Mouse (Mus musculus) lung, embryonic 14.5 days (tissue): ENCODE data around the gene Rhbg. TPM values are rescaled to one million over a fixed set of nuclear protein-coding genes. Genes with fewer than 3 reads are reported as not detected.

ENCODE experiments used
- ATAC-seq: fragments of 200-750 bp; cut with Nextera tagmentation; 2 replicates; pipeline ENCODE4 v1.8.0; 2017; ENCODE audit warnings: mild to moderate bottlenecking, moderate TSS enrichment, moderate library complexity; ENCODE audit not compliant: insufficient read depth
- DNase-seq: peaks from one replicate; pipeline ENCODE4 v3.0.0-alpha.2; 2015
- H3K27ac ChIP-seq: fragments of 300-500 bp; sonication (generic); 2 replicates; pipeline ENCODE4 v1.5.1; 2014; ENCODE audit warnings: low read depth, mild to moderate bottlenecking, moderate library complexity
- H3K27me3 ChIP-seq: fragments of 300-500 bp; sonication (generic); 2 replicates; pipeline ENCODE4 v1.6.1; 2014; ENCODE audit warnings: low read length, control low read depth; ENCODE audit not compliant: insufficient read depth
- H3K36me3 ChIP-seq: fragments of 300-500 bp; sonication (generic); 2 replicates; pipeline ENCODE4 v1.6.1; 2014; ENCODE audit warnings: control low read depth; ENCODE audit not compliant: insufficient read depth
- H3K4me1 ChIP-seq: fragments of 300-500 bp; sonication (generic); 2 replicates; pipeline ENCODE4 v1.6.1; 2014; ENCODE audit warnings: antibody characterized with exemption, control low read depth; ENCODE audit not compliant: insufficient read depth
- H3K4me2 ChIP-seq: fragments of 300-500 bp; sonication (generic); 2 replicates; pipeline ENCODE4 v1.6.1; 2014; ENCODE audit warnings: mild to moderate bottlenecking
- H3K4me3 ChIP-seq: fragments of 300-500 bp; sonication (generic); 2 replicates; pipeline ENCODE4 v1.5.1; 2014; ENCODE audit warnings: low read depth, low read length
- H3K9ac ChIP-seq: fragments of 300-500 bp; sonication (generic); 2 replicates; pipeline ENCODE4 v1.6.1; 2014
- H3K9me3 ChIP-seq: fragments of 300-500 bp; sonication (generic); 2 replicates; pipeline ENCODE4 v1.6.1; 2016; ENCODE audit warnings: low read depth, low read length, control low read depth
- CTCF ChIP-seq: IDR thresholded peaks from 2 replicates; pipeline ENCODE4 v1.5.1; 2016; ENCODE audit warnings: antibody characterized with exemption, low read depth
- WGBS: fragments of 180-500 bp; shearing (Covaris S2); extraction: QIAGEN DNeasy Blood & Tissue Kit; methylation state at CpG from one replicate; pipeline ENCODE4 v1.1.7; 2014; 5-methylcytosine and 5-hydroxymethylcytosine counted together
- polyA plus RNA-seq: library from polyadenylated mRNA; unstranded; fragments of >200 nt; fragmentation: Nextera tagmentation; extraction: Ambion mirVana; gene quantifications from 2 replicates; pipeline ENCODE4 v1.2.1, GENCODE M21; 2014

Rhbg gene
- polyA plus RNA-seq, 1 experiment from 2014 or later: not detected

DNA sequence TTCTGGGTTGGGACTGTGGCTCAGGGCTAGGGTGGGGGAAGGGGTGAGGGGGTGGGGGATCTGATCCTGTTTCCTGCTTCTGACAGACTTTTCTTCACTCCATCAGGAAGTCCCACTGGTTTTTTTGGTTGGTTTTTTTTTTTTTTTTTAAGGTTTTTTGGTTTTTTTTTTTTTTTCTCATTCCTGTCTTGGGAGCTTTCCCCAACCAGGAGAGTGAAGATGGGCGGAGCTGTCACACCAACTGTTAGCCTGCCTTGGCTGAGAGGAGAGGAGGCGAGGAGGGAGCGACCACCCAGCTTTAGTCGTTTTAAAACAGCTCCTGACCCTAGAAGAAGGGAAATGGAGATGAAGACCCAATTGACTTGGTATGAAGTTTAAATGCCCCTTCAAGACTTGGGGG, 27.2 kb downstream of the Rhbg start:
- Histone ChIP-seq H3K4me2 (no peak overlapping the region), H3K27me3 (no peaks in the 10 kb centered on the region), H3K36me3 (no peaks in the 10 kb centered on the region), H3K4me1 (no peaks in the 10 kb centered on the region), H3K9ac (no peak overlapping the region), H3K9me3 (no peaks in the 10 kb centered on the region), H3K27ac (no peak overlapping the region), H3K4me3 (no peak overlapping the region)
- TF ChIP-seq CTCF: no peak
- WGBS: 35% methylated on average over 4 of the region's 4 CpGs
- no peak for ATAC-seq
- no peak for DNase-seq

DNA sequence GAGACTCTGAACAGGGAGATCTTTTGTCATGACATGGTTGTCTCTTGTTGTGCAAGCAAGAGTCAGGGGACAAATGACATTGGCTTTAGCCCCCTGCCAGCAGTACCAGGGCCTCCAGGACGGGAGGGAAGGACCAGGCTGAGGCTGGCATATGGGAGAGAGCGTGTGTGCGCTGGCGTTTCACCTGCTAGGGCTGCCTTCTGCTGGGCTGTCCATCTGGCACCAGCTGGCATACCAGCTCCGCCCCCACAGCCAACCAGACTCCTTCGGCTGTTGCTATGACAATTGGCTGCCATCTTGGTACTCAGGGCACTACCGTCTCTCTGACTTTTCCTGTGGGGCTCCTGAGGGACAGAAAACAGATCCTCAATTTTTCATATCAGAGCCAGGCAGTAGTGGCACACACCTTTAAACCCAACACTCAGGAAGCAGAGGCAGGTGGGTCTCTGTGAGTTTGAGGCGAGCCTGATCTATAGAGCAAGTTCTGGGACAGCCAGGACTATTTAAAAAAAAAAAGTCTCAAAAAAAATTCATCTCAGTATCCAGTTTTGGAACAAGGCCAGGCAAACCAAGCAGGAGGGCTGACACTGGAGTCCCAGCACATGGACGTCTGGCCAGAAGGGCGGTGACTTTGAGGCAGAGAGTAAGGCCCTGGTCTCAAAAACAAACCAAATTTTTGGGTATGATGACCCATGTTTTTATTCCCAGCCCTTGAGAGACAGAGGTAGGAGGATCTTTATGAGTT, 28.2 kb downstream of the Rhbg start:
- 83% methylated on average over 10 of the region's 10 CpGs for WGBS
- no peak for TF ChIP-seq CTCF

DNA sequence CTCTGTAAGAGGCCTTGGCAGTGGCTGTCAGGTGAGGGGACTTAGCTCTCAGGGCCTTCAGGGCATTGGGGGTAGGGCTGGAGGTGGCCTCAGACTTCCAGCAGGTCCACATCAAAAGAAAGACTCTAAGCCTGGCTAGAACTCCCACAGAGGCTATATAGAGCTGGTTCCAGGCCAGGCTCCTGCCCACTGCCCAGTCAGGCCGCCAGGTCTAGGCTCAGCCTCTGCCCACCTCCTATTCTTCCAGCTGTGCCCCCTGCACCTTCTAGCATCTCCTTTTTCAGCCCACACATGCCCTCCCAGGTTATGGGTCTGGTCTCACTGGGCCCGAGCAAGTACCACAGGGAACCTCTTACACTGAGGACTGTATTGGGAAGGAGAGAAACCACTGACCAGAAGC, 29.6 kb downstream of the Rhbg start:
- Histone ChIP-seq H3K4me2 (no peak overlapping the region), H3K27ac (no peak overlapping the region), H3K36me3 (no peaks in the 10 kb centered on the region), H3K4me1 (no peaks in the 10 kb centered on the region), H3K27me3 (peaks cover 15% of the 10 kb centered on the region), H3K4me3 (no peak overlapping the region), H3K9ac (no peak overlapping the region), H3K9me3 (no peaks in the 10 kb centered on the region)
- TF ChIP-seq CTCF: no peak
- DNase-seq: no peak
- no peak for ATAC-seq
- WGBS: 50% methylated on average over 2 of the region's 2 CpGs

More for the DNA sequence above, 28.2 kb downstream of the Rhbg start:
- H3K9ac ChIP-seq: no peak overlapping the region
- DNase-seq (no peak), ATAC-seq (no peak)
- H3K4me2 ChIP-seq: no peak overlapping the region
- no peaks in the 10 kb centered on the region for H3K9me3 ChIP-seq
- no peak overlapping the region for H3K4me3 ChIP-seq
- H3K27ac ChIP-seq: no peak overlapping the region
- H3K36me3 ChIP-seq: no peaks in the 10 kb centered on the region
- H3K4me1 ChIP-seq: no peaks in the 10 kb centered on the region
- 0 out of 2 replicates have a peak, but pooled peaks cover 3% of the 10 kb centered on the region for H3K27me3 ChIP-seq

DNA sequence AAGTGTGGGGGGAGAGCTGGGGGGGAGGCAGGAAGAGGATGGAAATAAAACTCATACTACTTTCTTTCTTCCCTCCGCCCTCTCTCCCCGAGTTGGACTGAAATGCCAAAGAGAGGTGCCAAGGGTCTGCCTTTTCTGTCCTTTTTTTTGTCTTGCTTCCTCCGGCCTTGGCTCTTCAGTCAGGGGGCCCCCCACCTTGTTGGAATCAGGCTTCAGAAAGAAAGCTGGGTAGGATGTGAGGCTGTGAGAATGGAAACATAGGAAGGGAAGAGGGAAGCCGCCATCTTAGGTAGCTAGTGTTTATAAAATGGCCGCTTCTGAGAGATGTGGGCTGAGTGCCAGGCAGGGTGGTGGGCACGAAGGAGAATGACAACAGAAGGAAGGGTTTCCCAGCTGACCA, 32.1 kb downstream of the Rhbg start:
- Histone ChIP-seq H3K27ac (no peak overlapping the region), H3K27me3 (peaks cover 38% of the 10 kb centered on the region), H3K36me3 (no peaks in the 10 kb centered on the region), H3K9me3 (no peaks in the 10 kb centered on the region), H3K4me3 (no peak overlapping the region), H3K4me1 (no peaks in the 10 kb centered on the region), H3K4me2 (no peak overlapping the region), H3K9ac (no peak overlapping the region)
- TF ChIP-seq CTCF: no peak
- WGBS: 64% methylated on average over 6 of the region's 6 CpGs
- ATAC-seq (no peak), DNase-seq (no peak)

DNA sequence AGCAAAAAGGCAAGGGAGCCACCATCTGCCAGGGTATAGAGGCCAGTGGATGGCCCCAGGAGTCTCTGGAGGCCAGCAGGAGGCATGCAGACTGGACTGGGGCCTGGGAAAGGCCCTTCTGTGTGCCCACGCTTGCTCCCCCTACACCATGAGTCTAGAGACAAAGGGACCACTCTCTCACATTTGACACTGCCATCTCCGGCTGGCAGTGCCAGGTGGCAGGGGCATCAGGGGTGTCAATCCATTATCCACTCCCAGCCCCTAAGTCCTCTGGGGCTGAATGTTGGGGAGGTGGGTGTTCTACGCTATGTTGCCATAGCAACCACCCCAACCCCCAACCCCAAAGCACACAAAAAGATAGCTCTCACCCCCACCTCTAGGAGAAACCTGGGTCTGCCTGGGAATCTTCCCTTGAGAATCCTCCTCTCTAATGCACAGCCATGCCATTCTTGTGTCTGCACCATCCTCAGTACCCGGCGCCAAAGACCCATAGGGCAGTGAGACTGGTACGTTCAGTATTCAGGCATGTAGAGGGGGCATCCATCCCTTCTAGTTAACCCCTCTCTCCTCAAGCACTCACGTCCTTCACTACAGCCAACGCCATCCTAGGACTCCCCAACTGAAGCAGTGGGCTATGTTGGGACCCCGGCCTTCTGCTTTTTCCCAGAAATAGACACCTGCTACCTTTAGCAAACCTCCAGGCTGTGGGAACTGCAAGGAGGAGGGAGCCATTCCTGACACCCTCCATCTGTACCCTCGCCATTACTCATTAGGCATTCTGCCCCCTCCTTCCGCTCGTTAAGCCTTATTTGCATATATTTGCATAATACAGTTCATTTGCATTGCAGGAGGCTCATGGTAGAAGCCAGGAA, 32.8 kb downstream of the Rhbg start:
- H3K4me2 ChIP-seq: no peak overlapping the region
- H3K27me3 ChIP-seq: peaks cover 45% of the 10 kb centered on the region
- no peaks in the 10 kb centered on the region for H3K36me3 ChIP-seq
- H3K27ac ChIP-seq: no peak overlapping the region
- no peaks in the 10 kb centered on the region for H3K9me3 ChIP-seq
- DNase-seq: no peak
- TF ChIP-seq CTCF: no peak
- no peak overlapping the region for H3K4me3 ChIP-seq
- ATAC-seq: no peak
- 58% methylated on average over 12 of the region's 12 CpGs for WGBS
- H3K4me1 ChIP-seq: no peaks in the 10 kb centered on the region
- no peak overlapping the region for H3K9ac ChIP-seq

DNA sequence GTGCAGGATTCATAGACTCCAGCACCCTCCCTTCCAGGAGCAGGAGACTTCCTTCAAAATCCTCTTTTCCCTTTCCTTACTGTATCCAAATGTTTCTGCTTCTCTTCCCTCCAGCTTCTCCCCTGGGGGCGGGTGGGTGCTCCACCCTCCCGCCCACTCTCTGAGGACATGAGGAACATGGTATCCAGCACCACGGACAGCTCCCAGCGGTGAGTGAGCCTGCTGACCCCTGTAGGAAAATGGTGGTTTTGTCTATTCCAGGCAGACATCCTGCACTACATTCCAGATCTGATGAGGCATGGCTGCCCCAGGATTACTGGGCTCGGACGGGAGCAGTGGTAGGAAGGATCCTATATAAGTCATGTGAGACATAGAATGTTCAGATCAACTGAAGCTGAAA, 33.7 kb downstream of the Rhbg start:
- Histone ChIP-seq H3K27ac (no peak overlapping the region), H3K9me3 (no peaks in the 10 kb centered on the region), H3K4me2 (no peak overlapping the region), H3K4me3 (no peak overlapping the region), H3K4me1 (no peaks in the 10 kb centered on the region), H3K36me3 (no peaks in the 10 kb centered on the region), H3K27me3 (peaks cover 54% of the 10 kb centered on the region), H3K9ac (no peak overlapping the region)
- WGBS: 1% methylated on average over 6 of the region's 6 CpGs
- ATAC-seq: peak; percentile 71; the same call in 1 of the 2 replicates
- peak; percentile 94 for DNase-seq
- peak; percentile 64 for TF ChIP-seq CTCF

DNA sequence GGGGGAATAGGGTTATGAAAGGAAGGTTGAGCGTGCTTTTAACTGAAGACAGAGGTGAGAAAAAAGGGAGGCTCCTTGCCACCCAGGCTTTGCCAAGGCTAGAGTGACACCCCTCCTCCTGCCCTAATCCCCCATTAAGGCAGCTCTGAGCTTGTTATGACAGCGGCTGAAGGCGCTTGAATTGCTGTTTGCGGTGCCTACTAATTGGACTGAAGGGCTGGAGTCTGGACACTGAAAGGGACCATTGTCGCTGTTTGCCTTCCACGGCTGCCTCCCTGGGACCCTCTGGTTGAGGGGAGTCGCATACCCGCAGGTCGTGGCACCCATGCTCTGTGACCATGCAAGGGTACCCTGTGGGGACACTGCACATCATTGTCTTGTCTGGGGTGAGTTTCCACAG, 34.6 kb downstream of the Rhbg start:
- TF ChIP-seq CTCF: no peak
- no peak overlapping the region for H3K4me2 ChIP-seq

More for the DNA sequence above, 34.6 kb downstream of the Rhbg start:
- no peaks in the 10 kb centered on the region for H3K4me1 ChIP-seq
- WGBS: 23% methylated on average over 9 of the region's 9 CpGs
- no peak overlapping the region for H3K4me3 ChIP-seq
- H3K27ac ChIP-seq: no peak overlapping the region
- no peak overlapping the region for H3K9ac ChIP-seq
- H3K27me3 ChIP-seq: peaks cover 63% of the 10 kb centered on the region
- H3K9me3 ChIP-seq: no peaks in the 10 kb centered on the region
- DNase-seq: no peak
- ATAC-seq: no peak
- H3K36me3 ChIP-seq: no peaks in the 10 kb centered on the region
